Comparison of ENCODE assay signal across 14 mouse cellular contexts in the genomic region with DNA sequence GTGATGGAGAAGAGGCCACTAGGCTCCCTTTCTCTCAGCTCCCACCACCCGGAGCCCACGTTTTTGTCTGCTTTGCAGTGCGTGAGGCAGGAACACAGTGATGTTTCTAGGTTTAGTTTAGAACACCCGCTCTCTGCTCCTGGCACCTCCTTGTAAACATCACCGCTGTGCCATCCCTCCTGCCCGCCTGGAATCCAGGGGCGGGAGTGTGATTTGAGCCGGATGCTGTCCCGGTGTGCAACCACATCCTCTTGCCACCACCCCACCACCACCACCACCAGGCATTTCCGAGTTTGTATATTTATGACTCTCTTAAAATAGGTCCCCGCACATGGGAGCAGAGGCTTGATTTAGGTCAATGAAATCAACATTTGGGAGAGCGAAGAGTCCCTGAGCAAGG. TPM values are rescaled to one million over a fixed set of nuclear protein-coding genes. Genes with fewer than 3 reads are reported as not detected.
DNase-seq lines count a peak whose midpoint lies in the region; ATAC-seq and TF ChIP-seq lines count a peak whose summit lies in the region.
"Had no signal": no experiment of that assay in that cellular context is flagged by ENCODE, and none has a peak within 500 bp of the region (broad histone marks: within the 10 kb centered on the region; RNA-seq: fewer than 3 reads in every experiment).

No protein-coding gene starts in this region.

- no peaks in the 10 kb centered on the region for H3K4me1 ChIP-seq in embryonic facial prominence, embryonic 15.5 days
- peaks cover 11% of the 10 kb centered on the region for H3K4me1 ChIP-seq in embryonic facial prominence, embryonic 10.5 days
- H3K4me1 ChIP-seq in kidney, embryonic 16.5 days (ENCODE audit: insufficient read depth, low read length) = peaks cover 17% of the 10 kb centered on the region
- peaks cover 9% of the 10 kb centered on the region for H3K4me1 ChIP-seq in thymus, adult 2 months (replicated peaks; ENCODE audit: control insufficient read depth, insufficient read depth, low read length)

- H3K4me2 ChIP-seq in embryonic facial prominence, embryonic 15.5 days (replicated peaks) = no peak overlapping the region
- H3K4me2 ChIP-seq in kidney, embryonic 16.5 days (replicated peaks; ENCODE audit: low read depth, low read length) = no peak overlapping the region

- H3K9ac ChIP-seq in embryonic facial prominence, embryonic 15.5 days = no peak overlapping the region
- H3K9ac ChIP-seq in kidney, embryonic 16.5 days (replicated peaks; ENCODE audit: low read length) = 0 out of 2 replicates have a peak overlapping the region, but pooled peaks have one; percentile 4

- H3K9me3 ChIP-seq in embryonic facial prominence, embryonic 15.5 days (replicated peaks) = no peaks in the 10 kb centered on the region
- no peaks in the 10 kb centered on the region for H3K9me3 ChIP-seq in embryonic facial prominence, embryonic 10.5 days
- H3K9me3 ChIP-seq in kidney, embryonic 16.5 days (ENCODE audit: low read length) = no peaks in the 10 kb centered on the region
- H3K9me3 ChIP-seq: heart, embryonic 10.5 days had no signal

- H3K36me3 ChIP-seq in embryonic facial prominence, embryonic 15.5 days = no peaks in the 10 kb centered on the region
- no peaks in the 10 kb centered on the region for H3K36me3 ChIP-seq in embryonic facial prominence, embryonic 10.5 days (replicated peaks)
- no peaks in the 10 kb centered on the region for H3K36me3 ChIP-seq in kidney, embryonic 16.5 days (ENCODE audit: insufficient read depth, low read length)
- H3K36me3 ChIP-seq in thymus, adult 2 months (ENCODE audit: control insufficient read depth, insufficient read depth, low read length) = no peaks in the 10 kb centered on the region
- H3K36me3 ChIP-seq: heart, embryonic 10.5 days had no signal

- no peak for ATAC-seq in embryonic facial prominence, embryonic 15.5 days (ENCODE audit: insufficient number of reproducible peaks, low FRiP score, low TSS enrichment, low read depth)
- no peak for ATAC-seq in kidney, embryonic 16.5 days (ENCODE audit: low FRiP score, low TSS enrichment)

- H3K27me3 ChIP-seq in embryonic facial prominence, embryonic 15.5 days = no peaks in the 10 kb centered on the region
- no peaks in the 10 kb centered on the region for H3K27me3 ChIP-seq in embryonic facial prominence, embryonic 10.5 days (replicated peaks; ENCODE audit: low read depth, poor library complexity, severe bottlenecking)
- no peaks in the 10 kb centered on the region for H3K27me3 ChIP-seq in kidney, embryonic 16.5 days (ENCODE audit: insufficient read depth, low read length)
- no peaks in the 10 kb centered on the region for H3K27me3 ChIP-seq in thymus, adult 2 months (ENCODE audit: control insufficient read depth, insufficient read depth, low read length)

- no peak for TF ChIP-seq CTCF in thymus, adult 2 months (IDR thresholded peaks at IDR 0.05; ENCODE audit: borderline replicate concordance, control insufficient read depth, extremely low read depth, insufficient read depth, low read length, poor library complexity)

- TF ChIP-seq POLR2A in thymus, adult 2 months (IDR thresholded peaks at IDR 0.05; ENCODE audit: control insufficient read depth, extremely low read depth, insufficient read depth, low read length, poor library complexity) = no peak

- 77% methylated on average over 12 of the region's 12 CpGs for WGBS in embryonic facial prominence, embryonic 15.5 days
- WGBS in embryonic facial prominence, embryonic 10.5 days = 90% methylated on average over 12 of the region's 12 CpGs
- 70% methylated on average over 12 of the region's 12 CpGs for WGBS in kidney, embryonic 16.5 days
- 34% methylated on average over 12 of the region's 12 CpGs for WGBS in thymus, adult 2 months

- H3K4me3 ChIP-seq in embryonic facial prominence, embryonic 15.5 days (replicated peaks) = no peak overlapping the region
- no peak overlapping the region for H3K4me3 ChIP-seq in embryonic facial prominence, embryonic 10.5 days
- no peak overlapping the region for H3K4me3 ChIP-seq in kidney, embryonic 16.5 days (ENCODE audit: low read length)
- H3K4me3 ChIP-seq in thymus, adult 2 months (ENCODE audit: control insufficient read depth, insufficient read depth, low read length) = no peak overlapping the region
- H3K4me3 ChIP-seq: heart, embryonic 10.5 days had no signal

- DNase-seq in embryonic facial prominence, embryonic 10.5 days (ENCODE audit: low spot score) = no peak
- no peak for DNase-seq in kidney, adult 9 months
- DNase-seq in thymus, adult 2 months = peak; percentile 3
- DNase-seq in thymus, postnatal 0 days (ENCODE audit: low spot score) = no peak
- peak; percentile 20 for DNase-seq in thymus, postnatal 4 days
- no peak for DNase-seq in heart, postnatal 4 days
- DNase-seq: adrenal gland, postnatal 10 days; cerebellum, postnatal 10 days; lung, adult 18-20 months had no signal

- 0 out of 2 replicates have a peak overlapping the region, but pooled peaks have one; percentile 11 for H3K27ac ChIP-seq in embryonic facial prominence, embryonic 15.5 days (replicated peaks)
- no peak overlapping the region for H3K27ac ChIP-seq in embryonic facial prominence, embryonic 10.5 days (replicated peaks)
- peak overlapping the region; percentile 90 for H3K27ac ChIP-seq in kidney, embryonic 16.5 days (ENCODE audit: low read length)
- H3K27ac ChIP-seq in thymus, adult 2 months (ENCODE audit: control insufficient read depth, insufficient read depth, low read length) = no peak overlapping the region
- H3K27ac ChIP-seq: heart, embryonic 10.5 days had no signal

RNA-seq across cellular contexts. Expression of a gene that starts 38.5 kb away (rescaled TPM):
- polyA plus RNA-seq in embryonic facial prominence, embryonic 15.5 days (2015; fragmentation: Nextera tagmentation; extraction: Ambion mirVana) = 1.1 and 1.5 TPM in 2 replicates
- polyA plus RNA-seq in embryonic facial prominence, embryonic 10.5 days (2016; fragmentation: Nextera tagmentation; extraction: Ambion mirVana) = 0.21 and 0.25 TPM in 2 replicates
- 0.65 and 0.76 TPM in 2 replicates for polyA plus RNA-seq in kidney, embryonic 16.5 days (2015; fragmentation: Nextera tagmentation; extraction: Ambion mirVana)
- not detected in 2 replicates for polyA plus RNA-seq in thymus, adult 2 months (2012; rRNA removed)
- polyA plus RNA-seq in thymus, postnatal 0 days (2015; fragmentation: Nextera tagmentation; extraction: Ambion mirVana) = 0.13 TPM in 1 of 2 replicates, not detected in the other
- total RNA-seq in heart, postnatal 4 days (2021) = not detected
- total RNA-seq: heart, postnatal 25 days had no signal
- polyA plus RNA-seq: heart, embryonic 10.5 days had no signal

RNA-seq across cellular contexts. Expression of a gene that starts 38.7 kb away (rescaled TPM):
- 2.5 and 2.9 TPM in 2 replicates for polyA plus RNA-seq in embryonic facial prominence, embryonic 15.5 days (2015; fragmentation: Nextera tagmentation; extraction: Ambion mirVana)
- 0.41 and 0.52 TPM in 2 replicates for polyA plus RNA-seq in embryonic facial prominence, embryonic 10.5 days (2016; fragmentation: Nextera tagmentation; extraction: Ambion mirVana)
- 2.4 and 2.6 TPM in 2 replicates for polyA plus RNA-seq in kidney, embryonic 16.5 days (2015; fragmentation: Nextera tagmentation; extraction: Ambion mirVana)
- polyA plus RNA-seq in thymus, adult 2 months (2012; rRNA removed) = 0.57 and 0.66 TPM in 2 replicates
- polyA plus RNA-seq in thymus, postnatal 0 days (2015; fragmentation: Nextera tagmentation; extraction: Ambion mirVana) = 0.10 and 0.13 TPM in 2 replicates
- total RNA-seq in heart, postnatal 4 days (2021) = under 1 TPM; 0.65 to 0.81 TPM
- polyA plus RNA-seq: midbrain, embryonic 14.5 days had no signal

Comparison
In these comparisons a context has a peak if more than half of its experiments do, and no peak if none do; other contexts are left out.
1. H3K27ac ChIP-seq: peak in embryonic facial prominence, embryonic 15.5 days (single experiment) and kidney, embryonic 16.5 days (single experiment); none in embryonic facial prominence, embryonic 10.5 days (single experiment) and thymus, adult 2 months (single experiment).
2. DNase-seq: peak in thymus, adult 2 months (single experiment) and thymus, postnatal 4 days (single experiment); none in embryonic facial prominence, embryonic 10.5 days (single experiment), kidney, adult 9 months (single experiment), thymus, postnatal 0 days (single experiment) and heart, postnatal 4 days (single experiment).